Mouse (Mus musculus) cerebellum, adult 2 months (tissue): ENCODE measurements around the gene Eif4e1b.

Experiments
- CTCF ChIP-seq: fragments of 200-500 bp; IDR thresholded peaks from 2 replicates; pipeline ENCODE4 v1.5.1; 2011; ENCODE audit warnings: low read depth, mild to moderate bottlenecking, control low read depth, low read length, moderate library complexity, borderline replicate concordance; ENCODE audit not compliant: insufficient read depth
- POLR2A ChIP-seq: fragments of 200-500 bp; IDR thresholded peaks from 2 replicates; pipeline ENCODE4 v1.6.1; 2011; ENCODE audit warnings: low read length, control low read depth, borderline replicate concordance; ENCODE audit not compliant: insufficient read depth

- no peak for TF ChIP-seq CTCF
- peak; percentile 33 for TF ChIP-seq POLR2A
Measured at GRCm38 (mm10) chr13:54749061-54749863, 34.5 kb upstream of the Eif4e1b start.
